Mouse (Mus musculus) brain, adult 2 months (tissue): Measurements from ENCODE around the gene Fmnl2.

Experiments
- DNase-seq: peaks from one replicate; pipeline ENCODE4 v3.0.0; 2011; ENCODE audit warnings: low read depth, low spot score

The Fmnl2 gene

GRCm38 (mm10) chr2:52984556-52984955 lies 126.9 kb downstream of the Fmnl2 start:
- DNase-seq: no peak

GRCm38 (mm10) chr2:52985167-52985566 lies 127.5 kb downstream of the Fmnl2 start:
- DNase-seq: peak; percentile 89

- no peak for DNase-seq
Observed at GRCm38 (mm10) chr2:52986354-52986753, 128.7 kb downstream of the Fmnl2 start.

GRCm38 (mm10) chr2:52987035-52987434 lies 129.4 kb downstream of the Fmnl2 start:
- DNase-seq: peak; percentile 51

- DNase-seq: peak; percentile 81
Observed at GRCm38 (mm10) chr2:52987637-52988295, 130.1 kb downstream of the Fmnl2 start.

- DNase-seq: no peak
Observed at GRCm38 (mm10) chr2:52989316-52989715, 131.7 kb downstream of the Fmnl2 start.

- DNase-seq: no peak
Observed at GRCm38 (mm10) chr2:52990874-52991687, 133.4 kb downstream of the Fmnl2 start.

- DNase-seq: no peak
Observed at GRCm38 (mm10) chr2:52991688-52992194, 134.1 kb downstream of the Fmnl2 start.

- DNase-seq: no peak
Observed at GRCm38 (mm10) chr2:52993241-52993640, 135.6 kb downstream of the Fmnl2 start.

GRCm38 (mm10) chr2:52994526-52994925 lies 136.9 kb downstream of the Fmnl2 start:
- no peak for DNase-seq

GRCm38 (mm10) chr2:52997955-52998750 lies 140.5 kb downstream of the Fmnl2 start:
- no peak for DNase-seq

GRCm38 (mm10) chr2:52999524-52999969 lies 141.9 kb downstream of the Fmnl2 start:
- DNase-seq: peak; percentile 71

GRCm38 (mm10) chr2:53000446-53000845 lies 142.8 kb downstream of the Fmnl2 start:
- DNase-seq: no peak

GRCm38 (mm10) chr2:53006161-53006560 lies 148.5 kb downstream of the Fmnl2 start:
- peak; percentile 36 for DNase-seq

- DNase-seq: peak; percentile 77
Observed at GRCm38 (mm10) chr2:53007142-53007541, 149.5 kb downstream of the Fmnl2 start.

- DNase-seq: no peak
Observed at GRCm38 (mm10) chr2:53013051-53013450, 155.4 kb downstream of the Fmnl2 start.

GRCm38 (mm10) chr2:53014451-53014850 lies 156.8 kb downstream of the Fmnl2 start:
- DNase-seq: peak; percentile 41

- DNase-seq: no peak
Observed at GRCm38 (mm10) chr2:53022982-53023381, 165.3 kb downstream of the Fmnl2 start.

- peak; percentile 52 for DNase-seq
Observed at GRCm38 (mm10) chr2:53026056-53026769, 168.6 kb downstream of the Fmnl2 start.

- DNase-seq: no peak
Observed at GRCm38 (mm10) chr2:53028868-53029267, 171.2 kb downstream of the Fmnl2 start.
